Mouse (Mus musculus): ENCODE results near the gene Pde12.
A peak's percentile ranks its signal among the peaks of the same experiment; 100 is the strongest.
"Not testable (repeated sequence)": the region's sequence is repeated elsewhere in the genome, so short reads cannot be mapped to it uniquely, and the experiment has no call there.

Pde12 gene

GRCm38 (mm10) chr14:26669292-26670073 lies at the start of gene Pde12:
Pde12 (minus strand) TSS chr14:26669883.
- peak; percentile 91 for DNase-seq (ENCODE audit: low spot score)

GRCm38 (mm10) chr14:26705246-26705645 lies 35.6 kb upstream of the Pde12 start:
- not testable (repeated sequence) for DNase-seq (ENCODE audit: low spot score)

DNA sequence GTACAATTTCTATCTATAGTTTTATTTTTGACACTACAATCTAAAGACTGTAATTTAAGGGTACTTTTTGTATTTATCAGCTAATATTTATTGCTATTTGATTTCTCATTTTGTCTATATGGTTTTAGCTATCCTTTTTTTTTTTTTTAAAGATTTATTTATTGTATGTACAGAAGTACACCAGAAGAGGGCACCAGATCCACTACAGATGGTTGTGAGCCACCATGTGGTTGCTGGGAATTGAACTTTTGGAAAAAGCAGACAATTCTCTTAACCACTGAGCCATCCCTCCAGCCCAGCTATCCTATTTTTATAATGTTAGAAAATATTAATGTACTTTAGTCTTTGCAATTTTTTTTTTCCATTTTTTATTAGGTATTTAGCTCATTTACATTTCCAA lies 28.2 kb upstream of the Pde12 start:
- no peak for DNase-seq (ENCODE audit: low spot score)

DNA sequence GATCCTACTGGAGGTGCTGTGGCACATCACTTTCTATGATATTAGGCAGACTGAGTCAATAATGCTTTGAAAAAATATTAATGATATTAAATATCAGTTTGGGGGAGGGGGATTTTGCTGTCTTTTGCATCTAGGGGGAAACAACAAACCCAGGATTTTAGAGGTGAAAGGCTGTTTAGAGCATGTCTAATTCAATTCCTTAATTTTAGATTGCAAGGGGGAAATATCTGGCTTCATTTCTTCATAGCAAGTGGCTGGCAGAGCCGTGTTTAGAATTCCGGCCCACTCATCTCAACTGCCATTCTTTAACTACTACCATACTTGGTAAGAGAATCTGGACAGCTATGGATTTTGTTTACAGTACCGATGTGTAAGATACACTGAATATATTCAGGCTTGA lies 23.3 kb upstream of the Pde12 start, which contains the start of gene Dnah12:
TSS of gene Dnah12 (plus strand) at position 301 of the 400 bp plus-strand sequence.
- DNase-seq (ENCODE audit: low spot score), result no peak

- no peak for DNase-seq (ENCODE audit: low spot score)
These were observed 21.7 kb upstream of the Pde12 start for GRCm38 (mm10) chr14:26691363-26691762.

DNA sequence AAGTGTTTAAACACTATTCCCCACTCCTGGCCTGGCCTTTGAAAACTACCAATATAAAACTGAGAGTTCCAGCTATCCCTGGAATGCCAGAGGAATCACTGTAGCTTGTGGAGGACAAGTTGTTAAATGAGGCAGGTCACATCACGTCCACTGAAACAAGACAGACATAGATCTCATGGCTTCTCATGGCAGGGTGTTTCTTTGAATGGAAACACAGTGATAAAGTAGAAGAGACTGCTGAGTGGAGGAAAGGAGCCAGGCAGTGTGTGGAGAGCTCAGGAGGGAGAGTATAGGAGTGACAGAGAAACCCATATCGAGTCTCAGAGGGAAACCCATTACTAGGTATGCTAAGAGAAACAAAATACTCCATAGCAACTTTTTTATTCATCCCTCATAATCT lies 21.0 kb upstream of the Pde12 start:
- no peak for DNase-seq (ENCODE audit: low spot score)

DNA sequence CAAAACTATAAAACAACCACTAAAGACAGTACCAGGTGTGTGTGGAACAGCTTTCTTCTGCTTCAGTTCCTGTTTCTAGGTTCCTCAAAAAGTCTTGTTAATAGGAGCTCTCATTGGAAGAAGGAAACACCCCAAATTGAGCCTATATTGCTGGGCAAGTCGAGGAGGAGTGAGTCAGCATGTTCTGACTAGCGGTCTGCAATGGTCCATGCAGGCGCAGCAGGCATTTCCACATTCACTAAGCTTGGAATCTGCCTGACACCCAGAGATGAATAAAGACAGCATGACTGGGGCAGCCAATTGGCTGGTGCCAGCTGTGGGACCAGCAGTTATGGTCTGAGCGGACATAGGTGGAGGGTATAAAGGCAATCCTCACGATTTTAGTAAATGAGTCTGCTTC lies 6.1 kb upstream of the Pde12 start:
- no peak for DNase-seq (ENCODE audit: low spot score)

DNA sequence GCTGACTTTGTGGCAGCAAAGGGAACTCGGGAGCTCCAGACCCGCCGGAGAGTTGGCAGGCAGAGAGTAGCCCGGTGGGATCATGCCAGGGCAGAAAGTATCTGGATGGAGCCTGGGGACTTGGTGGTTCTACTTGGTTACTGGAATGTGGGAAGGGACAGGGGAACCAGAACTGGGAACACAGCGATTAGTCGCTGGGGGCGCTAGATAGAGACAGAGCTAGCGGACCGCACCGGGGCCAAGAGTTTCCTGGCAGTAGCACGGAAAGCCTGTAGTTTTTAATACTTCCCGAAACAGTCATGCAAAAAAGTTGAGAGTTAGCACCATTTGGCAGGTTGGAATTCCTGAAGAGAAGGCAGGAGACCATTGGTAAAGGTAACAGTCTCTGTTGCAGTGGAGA lies 5.7 kb upstream of the Pde12 start:
- no peak for DNase-seq (ENCODE audit: low spot score)

DNA sequence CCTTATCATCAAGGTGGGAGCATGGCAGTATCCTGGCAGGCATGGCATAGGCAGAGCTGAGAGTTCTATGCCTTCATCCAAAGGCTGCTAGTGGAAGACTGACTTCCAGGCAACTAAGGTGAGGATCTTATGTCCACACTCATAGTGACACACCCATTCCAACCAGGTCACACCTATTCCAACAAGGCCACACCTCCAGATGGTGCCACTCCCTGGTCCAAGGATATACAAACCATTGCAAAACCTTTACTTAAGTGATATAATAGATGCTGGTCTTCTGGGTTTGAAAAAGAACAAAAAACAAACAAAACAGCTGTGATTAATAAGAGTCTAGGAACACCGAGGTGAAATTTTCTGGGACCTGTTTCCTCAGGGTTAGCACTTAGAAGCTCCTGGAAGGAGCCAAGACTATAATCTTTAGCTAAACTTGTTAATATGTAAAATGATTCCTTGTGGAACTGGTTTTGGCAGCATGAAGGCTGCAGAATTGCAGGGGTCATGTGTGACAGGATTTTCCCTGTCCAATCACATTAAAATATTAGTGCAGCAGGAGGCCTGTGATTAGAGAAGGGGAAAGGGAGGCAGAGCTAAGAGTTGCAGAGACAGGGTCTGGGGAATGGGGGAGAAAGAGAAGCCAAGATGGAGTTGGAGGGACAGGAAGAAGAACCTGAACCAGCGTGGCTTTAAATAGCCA lies 4.9 kb upstream of the Pde12 start:
- DNase-seq (ENCODE audit: low spot score), result not testable (repeated sequence)

GRCm38 (mm10) chr14:26671870-26672615 lies 2.4 kb upstream of the Pde12 start:
- DNase-seq (ENCODE audit: low spot score), result not testable (repeated sequence)

- DNase-seq (ENCODE audit: low spot score), result no peak
These were observed 1.3 kb upstream of the Pde12 start for GRCm38 (mm10) chr14:26670964-26671363.

DNA sequence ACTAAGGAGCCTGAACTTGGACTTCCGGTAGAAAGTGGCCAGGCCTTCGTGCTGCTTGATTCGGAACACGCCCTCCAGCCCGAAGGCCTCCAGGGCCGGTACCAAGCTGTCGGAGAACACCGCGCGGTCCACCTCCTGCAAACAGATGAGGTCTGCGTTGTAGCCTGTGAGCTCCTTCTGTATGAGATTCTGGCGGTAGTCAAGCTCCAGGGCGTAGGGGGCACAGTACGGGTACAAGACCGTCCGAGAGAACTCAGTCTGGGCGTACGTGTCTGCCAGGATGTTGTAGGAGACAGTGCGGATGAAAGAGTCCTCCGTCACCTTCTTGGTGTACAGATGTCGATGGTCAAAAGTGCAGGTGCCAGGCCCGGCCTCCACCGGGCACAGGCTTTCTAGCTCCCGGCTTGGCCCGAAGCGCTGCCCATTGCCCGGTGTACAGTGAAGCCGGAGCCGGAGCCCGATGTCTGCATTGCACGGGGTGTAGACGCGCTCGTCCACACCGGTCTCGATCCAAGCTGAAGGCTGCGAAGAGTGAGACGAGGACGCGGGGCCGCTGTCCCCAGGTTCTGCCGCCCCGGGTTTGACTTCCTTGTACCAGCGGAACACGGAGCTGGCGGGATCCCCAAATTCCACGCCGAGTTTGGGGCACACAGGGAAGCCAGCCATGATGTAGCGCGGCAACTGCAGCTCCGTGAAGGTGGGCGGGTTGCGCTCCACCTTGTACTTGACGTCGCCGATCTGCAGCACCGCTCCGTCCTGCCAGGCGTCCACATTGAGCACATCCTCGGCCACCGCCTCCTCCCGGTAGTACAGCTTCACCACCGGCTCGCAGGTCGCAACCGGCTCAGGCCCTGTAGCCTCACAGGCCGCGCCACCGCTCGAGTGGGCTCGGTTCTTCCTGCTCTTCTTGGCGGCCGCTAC lies 1.1 kb downstream of the Pde12 start:
- DNase-seq (ENCODE audit: low spot score), result peak; percentile 43

DNA sequence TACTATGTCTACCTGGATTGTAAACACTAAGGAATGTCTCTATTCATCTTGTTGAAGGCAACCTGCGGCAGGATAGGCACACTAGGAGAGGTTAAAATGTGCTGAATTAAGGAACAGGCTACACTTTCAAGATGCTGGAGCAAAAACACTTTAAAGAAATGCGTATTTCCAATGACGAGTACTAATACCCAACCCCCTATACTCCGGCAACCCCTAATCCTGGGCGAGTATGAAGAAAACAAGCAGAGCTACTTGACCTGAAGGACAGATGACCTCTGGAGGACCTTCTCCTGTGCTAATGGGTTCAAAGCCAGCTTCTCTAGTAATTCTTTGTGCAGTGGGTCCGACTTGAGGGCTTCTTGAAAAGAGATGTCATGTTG lies 1.7 kb downstream of the Pde12 start:
- no peak for DNase-seq (ENCODE audit: low spot score)

- no peak for DNase-seq (ENCODE audit: low spot score)
These were observed 5.8 kb downstream of the Pde12 start for GRCm38 (mm10) chr14:26663851-26664250.

DNA sequence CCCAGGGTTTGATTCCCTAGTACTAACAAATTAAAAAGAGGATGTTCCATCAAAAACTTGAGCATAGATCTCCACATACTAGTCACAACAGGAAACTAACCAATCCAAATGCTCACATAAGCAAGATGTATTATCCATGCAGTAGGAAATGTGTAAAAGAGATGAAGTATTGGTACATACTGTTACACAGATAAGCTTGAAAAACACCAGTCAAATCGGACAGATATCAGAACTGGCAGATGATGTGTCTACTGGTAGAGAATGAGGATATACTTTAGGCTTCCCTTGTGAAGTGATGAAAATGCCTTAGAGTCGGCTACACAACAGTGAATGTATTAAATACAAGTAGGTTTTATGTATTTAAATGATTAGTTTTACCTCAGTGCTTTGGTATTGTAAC lies 7.2 kb downstream of the Pde12 start:
- DNase-seq (ENCODE audit: low spot score), result no peak

DNA sequence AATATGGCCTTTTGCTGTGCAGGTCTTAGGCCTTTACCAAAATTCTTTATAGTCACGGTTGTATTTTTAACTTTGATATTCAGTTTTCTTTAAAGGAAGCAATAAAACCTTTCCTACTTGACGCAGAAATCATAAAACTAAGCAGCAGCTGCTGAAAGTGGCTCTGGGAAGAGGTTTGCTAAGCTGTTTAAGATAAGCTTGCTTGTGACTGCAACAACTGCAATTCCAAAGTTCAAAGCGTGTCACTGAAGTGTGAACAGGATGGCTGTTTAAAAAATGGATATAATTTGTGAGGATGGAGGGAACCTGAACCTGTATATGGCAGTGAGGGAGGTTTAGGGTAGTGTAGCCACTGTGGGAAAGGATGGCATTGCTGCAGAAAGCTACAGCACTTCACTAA lies 7.7 kb downstream of the Pde12 start:
- no peak for DNase-seq (ENCODE audit: low spot score)

DNA sequence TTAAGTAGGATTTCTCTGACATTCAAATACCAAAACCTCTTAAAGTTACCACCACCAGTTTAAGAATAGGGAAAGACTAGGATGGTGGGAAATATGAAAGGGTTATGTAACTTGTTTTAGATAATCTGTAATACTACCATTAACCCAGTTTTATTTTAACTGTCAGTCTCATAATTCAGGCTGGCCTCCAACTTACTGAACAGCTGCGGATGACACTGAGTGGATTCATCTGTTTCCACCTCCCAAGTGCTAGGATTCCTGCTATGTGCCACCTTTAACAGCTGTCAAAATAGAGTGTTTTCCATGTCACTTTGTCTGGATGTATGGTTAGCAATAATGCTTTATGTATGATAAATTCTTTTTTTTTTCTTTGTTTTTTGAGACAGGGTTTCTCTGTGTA lies 9.4 kb downstream of the Pde12 start:
- no peak for DNase-seq (ENCODE audit: low spot score)

GRCm38 (mm10) chr14:26658178-26658577 lies 11.5 kb downstream of the Pde12 start:
- no peak for DNase-seq (ENCODE audit: low spot score)

DNA sequence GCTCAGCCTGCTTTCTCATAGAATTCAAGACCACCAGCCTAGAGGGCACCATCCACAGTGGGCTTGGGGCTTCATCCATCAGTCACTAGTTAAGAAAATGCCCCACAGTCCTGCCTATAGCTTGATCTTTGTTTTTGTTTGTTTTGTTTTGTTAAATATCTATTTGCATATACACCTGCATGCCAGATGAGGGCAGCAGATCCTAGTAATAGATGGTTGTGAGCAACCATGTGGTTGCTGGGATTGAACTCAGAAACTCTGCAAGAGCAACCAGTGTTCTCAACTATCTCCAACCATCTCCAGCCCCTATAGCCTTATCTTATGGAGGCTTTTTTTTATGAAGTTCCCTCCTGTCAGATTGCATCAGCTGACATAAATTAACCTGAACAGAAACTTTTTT lies 17.8 kb downstream of the Pde12 start:
- no peak for DNase-seq (ENCODE audit: low spot score)

DNA sequence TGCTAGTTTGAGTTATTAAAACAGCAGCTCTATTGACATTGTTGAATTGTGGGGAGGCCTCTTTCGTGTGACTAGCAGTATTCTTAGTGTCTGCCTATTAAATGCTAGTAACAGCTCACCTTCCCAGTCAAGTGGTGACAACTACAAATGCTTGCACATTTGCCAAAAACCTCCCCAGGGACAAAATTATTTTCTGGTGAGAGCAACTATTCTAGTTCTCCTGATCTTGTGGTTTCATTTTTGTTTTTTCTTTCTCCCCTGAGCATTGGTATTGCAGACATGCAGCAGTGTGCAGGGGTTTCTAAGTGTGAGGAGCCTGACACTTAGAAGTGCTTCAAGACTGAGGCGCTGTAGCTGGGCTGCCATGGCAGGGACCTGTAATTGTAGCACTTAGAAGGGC lies 21.9 kb downstream of the Pde12 start:
- DNase-seq (ENCODE audit: low spot score), result no peak

DNA sequence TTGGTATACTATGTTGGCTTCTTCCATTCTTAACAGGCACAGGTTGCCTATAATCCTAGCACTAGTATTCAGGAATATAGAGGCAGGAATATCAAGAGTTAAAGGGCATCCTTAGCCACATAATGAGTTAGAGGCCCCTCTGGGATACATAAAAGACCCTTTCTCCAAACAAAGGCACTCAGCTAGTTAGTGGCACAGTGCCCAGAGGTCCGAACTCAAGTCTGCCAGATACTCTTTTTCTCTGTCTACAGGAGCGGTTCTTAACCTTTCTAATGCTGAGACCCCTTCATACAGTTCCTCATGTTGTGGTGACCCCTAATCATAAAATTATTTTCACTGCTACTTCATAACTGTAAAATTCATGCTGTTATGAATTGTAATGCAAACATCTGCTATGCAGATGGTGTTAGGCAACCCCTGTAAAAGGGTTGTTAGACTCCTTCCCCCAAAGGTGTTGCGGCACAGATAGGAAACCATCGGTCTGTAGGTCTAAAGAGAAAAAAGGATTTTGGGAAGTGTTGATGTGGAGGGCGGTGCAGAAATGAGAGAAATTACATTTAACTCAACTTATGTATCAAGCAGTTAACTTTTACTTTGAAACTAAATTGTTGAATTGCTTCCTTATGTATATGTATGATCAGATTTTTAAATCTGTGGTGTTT lies 23.6 kb downstream of the Pde12 start:
- DNase-seq (ENCODE audit: low spot score), result no peak

Measured in layer of hippocampus, adult 11-12 months (tissue).